Mouse (Mus musculus) liver, embryonic 14 days (tissue): ENCODE results near the gene Tmem98. TPM values are rescaled to one million over a fixed set of nuclear protein-coding genes. Genes with fewer than 3 reads are reported as not detected.

Experiments
- polyA plus RNA-seq: library from polyadenylated mRNA; depleted of rRNA; stranded (reverse); fragments of >200 nt; gene quantifications from 2 replicates; pipeline ENCODE4 v1.2.3, GENCODE M21; 2012; rRNA removed

Gene Tmem98
- polyA plus RNA-seq, result 4.5 and 5.0 TPM in 2 replicates

DNA sequence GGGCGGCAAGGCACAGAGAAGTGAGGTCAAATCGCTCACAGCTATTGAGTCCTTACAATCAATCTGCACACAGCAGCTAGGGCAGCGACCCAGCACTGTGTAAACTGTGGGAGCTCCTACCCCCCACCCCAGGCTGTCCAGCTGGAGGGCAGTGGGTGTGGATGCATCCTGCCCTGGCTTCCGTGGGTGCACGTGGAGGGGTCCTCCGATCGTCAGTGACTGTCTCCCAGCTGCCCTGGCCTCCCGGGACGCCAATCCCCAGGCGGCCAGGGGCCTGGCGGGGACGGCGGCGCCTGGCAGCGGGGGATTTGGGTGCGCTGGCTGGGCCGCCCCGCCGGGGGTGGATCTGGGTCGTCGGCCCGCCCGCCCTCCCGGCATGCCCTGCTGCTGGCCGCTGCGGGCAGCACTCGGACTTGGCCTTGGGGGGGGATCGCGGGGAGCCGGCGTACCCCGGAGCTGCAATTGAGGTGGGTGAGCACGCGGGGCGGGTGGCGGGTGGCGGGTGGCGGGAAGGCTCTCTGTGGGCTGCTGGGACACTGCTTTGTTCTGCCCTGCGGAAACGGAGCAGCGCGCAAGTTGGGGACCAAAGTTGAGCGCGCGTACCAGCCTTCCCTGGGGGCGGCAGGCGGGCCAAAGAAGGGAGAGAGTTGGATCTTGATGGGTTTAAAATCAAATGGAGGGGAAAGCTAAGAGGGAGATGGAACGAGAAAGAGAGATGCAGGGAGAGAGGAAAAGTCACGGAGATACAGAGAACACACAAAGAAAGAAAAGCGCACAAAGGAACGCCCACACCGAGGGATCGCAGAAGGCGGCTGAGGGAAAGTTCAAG, at the start of gene Tmem98:
Tmem98 (plus strand) TSS at position 183 of the 829 bp plus-strand sequence.

DNA sequence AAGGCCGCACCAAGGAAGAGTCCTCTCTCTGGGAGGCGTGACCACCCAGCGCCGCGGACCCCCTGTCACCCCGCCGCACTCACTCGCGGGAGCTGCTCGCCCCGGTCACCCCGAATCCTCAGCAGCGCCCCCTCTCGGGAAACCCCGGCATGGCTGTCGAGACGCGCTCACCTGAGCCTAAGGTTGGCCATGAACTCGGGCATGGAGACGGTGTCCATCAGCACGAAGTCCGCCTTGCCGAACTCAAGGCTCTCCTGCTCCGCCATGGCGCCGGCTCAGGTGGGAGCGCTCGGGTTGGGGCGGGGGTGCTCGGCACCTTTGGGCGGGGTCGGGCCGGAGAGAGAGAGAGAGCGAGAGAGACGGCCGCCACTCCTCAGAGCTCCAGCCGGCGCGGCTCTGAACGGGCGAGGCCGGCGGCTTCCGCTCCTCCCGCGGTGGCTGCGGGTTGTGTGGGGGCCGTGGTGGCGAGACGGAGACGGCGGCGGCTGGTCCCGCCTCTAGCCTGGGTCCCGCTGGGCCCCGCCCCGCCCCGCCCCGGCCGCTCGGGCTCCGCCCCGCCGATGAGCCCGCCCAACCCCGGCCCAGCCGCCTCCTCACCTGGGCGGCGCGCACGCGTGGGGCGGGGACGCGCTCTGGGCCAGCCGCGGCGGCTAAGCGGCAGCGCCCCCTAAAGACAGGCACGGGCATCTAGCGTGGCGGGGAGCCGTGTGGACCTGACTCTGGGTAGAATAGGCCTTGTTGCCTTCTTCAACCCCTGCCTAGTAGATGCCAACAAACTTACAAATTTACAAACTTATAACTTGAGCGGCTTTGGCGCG, 30.2 kb upstream of the Tmem98 start, which contains the start of gene Myo1d:
Myo1d (minus strand) TSS at position 499 of the 818 bp plus-strand sequence.

DNA sequence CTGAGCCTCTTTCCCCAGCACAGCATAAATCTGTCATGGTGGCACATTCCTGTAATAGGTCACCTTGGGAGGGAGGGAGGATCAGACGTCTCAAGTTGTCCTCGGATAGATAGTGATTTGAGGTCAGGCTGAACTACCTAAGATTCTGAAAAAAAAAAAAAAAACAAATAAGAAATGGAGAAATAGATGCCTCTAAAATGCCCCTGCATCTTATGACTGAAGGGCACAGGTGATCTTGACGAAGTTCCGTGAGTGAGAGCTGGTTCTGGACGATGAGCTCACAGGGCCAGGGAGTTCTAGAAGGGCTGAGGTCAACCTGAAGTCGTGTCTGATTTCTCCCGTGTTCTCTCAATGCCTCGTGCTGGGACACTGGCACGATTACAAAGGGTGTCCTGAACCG, 48.1 kb downstream of the Tmem98 start, which contains the start of gene Spaca3:
Spaca3 (plus strand) TSS at position 301 of the 400 bp plus-strand sequence.

Other genes with a start within 250 kb of the Tmem98 start
- gene Myo1d, start 30.1 kb upstream of the Tmem98 start, polyA plus RNA-seq, result 2.7 and 3.1 TPM in 2 replicates
- gene Spaca3, start 48.2 kb downstream of the Tmem98 start, polyA plus RNA-seq, result not detected in 2 replicates